Mouse (Mus musculus) WW6 (cell line): ENCODE results near the gene Fam53a.

Experiments
- DNase-seq: peaks from one replicate; pipeline ENCODE4 v3.0.0-alpha.2; 2013; ENCODE audit warnings: low read depth, low spot score

Fam53a gene

GRCm38 (mm10) chr5:33629301-33629987 is at the start of gene Fam53a, which contains the start of gene Gm9903:
Fam53a (minus strand) TSS chr5:33629635.
Gm9903 (plus strand) TSS chr5:33629925.
- DNase-seq = peak; percentile 87

DNA sequence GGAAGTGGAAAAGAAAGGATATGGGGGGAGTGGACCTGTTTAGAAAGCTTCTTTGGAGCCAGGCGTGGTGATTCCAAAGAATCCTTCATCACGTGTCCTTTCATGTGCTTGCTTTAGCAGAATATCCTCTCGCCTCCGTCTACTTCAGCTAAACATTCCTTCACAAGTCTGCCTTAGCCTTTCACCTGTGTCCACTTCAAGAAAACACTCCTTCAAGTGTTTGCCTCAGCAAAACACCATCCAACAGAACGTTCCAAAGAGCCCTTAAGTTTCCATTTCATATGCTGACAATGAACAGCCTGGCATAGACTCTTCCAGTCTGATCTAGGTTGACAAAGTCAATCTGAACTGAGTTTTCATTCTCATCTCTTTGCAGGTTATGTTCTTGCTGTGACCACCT is 48.8 kb upstream of the Fam53a start:
- no peak for DNase-seq

DNA sequence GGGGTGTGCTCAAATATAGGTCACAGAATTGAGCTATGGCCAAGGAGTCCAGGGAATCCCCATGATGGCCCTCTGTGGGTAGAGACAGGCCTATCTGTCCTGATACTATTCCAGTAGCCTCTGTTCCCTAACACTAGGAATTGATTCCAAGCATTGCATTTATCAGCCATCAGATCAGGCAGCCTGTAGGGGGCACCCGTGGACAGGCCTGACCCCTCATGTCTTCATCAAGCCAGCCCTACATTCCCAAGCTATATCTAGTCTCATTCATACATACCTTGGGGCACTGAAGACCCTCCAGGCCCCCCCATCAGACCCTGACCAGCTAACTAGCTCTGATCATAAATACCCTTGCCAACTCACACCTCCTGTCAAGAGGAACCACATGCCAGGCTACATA is 46.5 kb upstream of the Fam53a start:
- no peak for DNase-seq

- DNase-seq = no peak
Observed at GRCm38 (mm10) chr5:33674439-33674838, 45.0 kb upstream of the Fam53a start.

DNA sequence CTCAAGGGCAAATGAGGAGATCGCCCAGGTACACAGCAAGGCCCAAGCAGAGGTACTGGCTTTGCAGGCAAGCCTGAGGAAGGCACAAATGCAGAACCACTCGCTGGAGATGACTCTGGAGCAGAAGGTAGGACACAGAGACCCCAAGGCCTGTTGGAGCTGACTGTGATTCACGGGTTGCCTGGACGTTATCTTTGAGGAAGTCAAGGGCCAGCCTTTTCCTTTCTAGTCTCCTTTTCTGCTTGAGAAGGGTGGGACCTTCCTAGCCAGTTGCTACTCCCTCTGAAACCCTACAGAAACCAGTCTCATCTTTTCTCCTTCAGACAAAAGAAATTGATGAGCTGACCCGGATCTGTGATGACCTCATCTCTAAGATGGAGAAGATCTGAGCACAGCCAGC is 42.2 kb upstream of the Fam53a start:
- no peak for DNase-seq

DNA sequence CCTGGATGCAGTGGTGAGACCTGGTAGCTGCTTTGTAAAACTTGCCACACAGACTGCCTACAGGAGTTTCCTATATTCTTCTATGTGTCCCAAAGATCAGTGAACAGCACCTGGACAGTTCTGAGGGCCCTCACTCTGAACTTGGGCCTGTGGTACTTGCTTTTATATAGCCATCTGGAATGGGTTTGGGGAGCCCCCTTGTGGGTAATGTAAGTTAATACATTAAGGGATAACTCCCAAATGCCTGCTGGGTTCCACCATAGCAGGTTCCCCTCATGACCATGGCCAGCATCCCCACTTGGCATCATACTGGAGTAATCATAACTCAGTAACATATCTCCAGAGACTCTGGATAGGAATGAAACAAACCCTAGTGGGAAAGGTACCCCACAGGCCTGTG is 38.8 kb upstream of the Fam53a start:
- DNase-seq = no peak

DNA sequence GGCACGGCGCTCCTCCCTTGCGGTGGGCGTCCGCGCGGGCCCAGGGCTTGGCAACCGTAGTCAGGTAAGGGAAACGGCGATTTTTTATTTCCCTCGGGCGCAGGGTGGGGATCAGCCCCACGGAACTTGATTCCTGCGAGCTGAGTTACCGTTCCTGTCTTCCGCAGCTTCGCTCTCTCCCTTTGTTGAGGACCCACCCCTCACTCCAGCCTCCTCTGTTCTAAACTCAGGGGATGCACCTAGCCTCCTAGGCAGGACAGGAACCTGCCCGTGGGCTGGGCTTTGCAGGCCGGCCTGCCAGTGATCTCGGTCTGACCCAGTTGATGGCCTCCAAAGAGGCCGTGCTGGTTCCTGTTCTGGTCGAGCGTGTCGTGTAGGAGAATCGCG is 29.2 kb upstream of the Fam53a start:
- DNase-seq = no peak

DNA sequence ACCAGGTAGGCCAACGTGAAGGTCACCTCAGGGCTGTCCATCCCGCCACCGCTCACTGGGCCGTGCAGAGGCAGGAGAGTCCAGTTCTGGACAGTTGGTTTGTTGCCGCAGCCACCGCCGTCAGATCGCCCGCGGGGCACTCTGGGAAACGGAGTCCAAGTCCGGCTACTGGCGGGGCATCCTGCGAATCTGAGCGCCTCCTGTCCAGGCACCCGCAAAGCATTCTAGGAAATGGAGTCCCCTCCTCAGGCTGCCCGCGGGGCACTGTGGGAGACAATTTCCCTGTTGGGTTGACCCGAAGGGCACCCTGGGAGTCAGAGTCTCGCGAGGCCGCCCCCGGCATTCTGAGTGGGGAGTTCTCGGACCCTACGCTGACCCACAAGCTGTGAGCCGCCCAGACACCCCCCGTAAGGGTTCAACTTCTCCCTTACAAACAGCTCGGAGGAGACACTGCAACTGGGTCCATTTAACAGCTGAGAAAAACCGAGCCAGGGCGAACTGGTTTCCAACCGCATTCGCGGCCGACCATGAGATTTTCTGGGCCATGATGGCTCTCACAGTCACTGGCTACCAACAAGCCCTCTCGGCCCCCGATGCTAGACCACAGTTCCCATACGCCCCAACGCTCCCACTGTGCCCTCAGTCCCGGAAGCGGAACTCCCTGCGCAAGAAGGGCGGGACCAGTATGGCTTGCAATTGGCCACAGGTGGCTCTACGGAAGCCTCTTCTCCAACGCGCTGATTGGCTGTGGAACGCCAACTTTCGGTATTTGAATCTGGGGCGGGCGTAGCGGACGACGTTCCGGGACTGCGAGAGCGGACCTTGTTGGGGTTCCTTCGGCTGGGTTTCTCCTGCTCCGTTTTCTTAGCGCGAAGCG is 28.6 kb upstream of the Fam53a start, which contains the start of the genes Tacc3 and Tmem129:
Gene Tacc3, plus strand, starts transcription at position 342 of the 877 bp plus-strand sequence.
Gene Tmem129, minus strand, starts transcription at position 630 of the 877 bp plus-strand sequence.
- peak; percentile 92 for DNase-seq

DNA sequence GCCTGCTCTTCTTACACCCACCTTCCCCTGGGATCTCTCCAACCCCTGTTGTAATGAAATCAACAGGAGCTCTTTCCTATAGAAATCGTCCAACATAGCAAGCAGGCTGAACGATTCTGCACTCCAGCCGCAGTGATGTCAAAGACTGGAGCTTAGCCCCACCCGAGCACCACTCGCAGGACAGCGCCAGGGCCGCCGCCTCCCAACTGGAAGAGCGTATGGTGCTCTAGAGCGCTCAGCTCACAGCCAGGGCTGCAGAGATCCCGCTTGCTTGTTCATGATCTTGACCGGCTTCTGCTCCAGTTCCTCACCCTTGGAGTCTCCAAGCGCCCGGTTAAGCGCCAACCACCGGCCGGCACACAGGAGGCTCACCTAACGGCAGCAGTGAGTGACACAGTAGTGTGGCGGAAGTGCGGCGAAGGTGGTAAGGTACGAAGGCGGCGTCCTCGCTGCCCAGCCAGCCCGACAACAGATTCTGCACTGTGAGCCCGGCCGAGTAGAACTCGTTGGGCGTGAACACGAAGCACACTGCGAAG is 27.9 kb upstream of the Fam53a start:
- DNase-seq = no peak

GRCm38 (mm10) chr5:33656739-33657138 is 27.3 kb upstream of the Fam53a start:
- no peak for DNase-seq

DNA sequence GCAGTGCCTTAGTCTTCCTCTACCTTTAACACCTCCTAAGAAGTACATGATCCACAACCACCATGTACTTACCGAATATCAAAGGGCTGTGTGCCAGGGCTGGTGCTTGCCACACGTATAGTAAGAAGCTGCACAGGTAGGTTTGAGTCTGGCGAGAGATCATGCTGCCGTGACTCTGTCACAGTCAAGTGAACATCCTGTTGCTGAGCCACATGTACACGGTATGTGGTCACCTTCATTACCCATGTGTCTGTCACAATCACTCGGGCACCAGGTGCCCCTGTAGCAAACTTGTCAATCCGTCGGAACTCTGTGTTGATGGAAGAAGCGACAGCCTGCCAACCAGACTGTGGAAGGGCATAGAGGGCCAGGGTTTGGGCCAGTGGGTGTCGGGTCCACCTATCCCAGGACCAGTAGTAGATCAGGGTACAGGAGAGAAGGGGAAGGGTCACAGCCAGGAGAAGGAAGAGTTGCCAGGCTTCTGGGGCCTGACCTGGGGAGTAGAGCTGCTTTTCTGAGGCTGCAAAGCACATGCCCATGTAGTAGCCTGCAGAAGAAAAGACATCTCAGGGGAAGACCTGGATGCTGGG is 25.9 kb upstream of the Fam53a start:
- DNase-seq = no peak

- DNase-seq = no peak
Observed at GRCm38 (mm10) chr5:33654424-33654823, 25.0 kb upstream of the Fam53a start.

GRCm38 (mm10) chr5:33652783-33653173 is 23.3 kb upstream of the Fam53a start:
- no peak for DNase-seq

DNA sequence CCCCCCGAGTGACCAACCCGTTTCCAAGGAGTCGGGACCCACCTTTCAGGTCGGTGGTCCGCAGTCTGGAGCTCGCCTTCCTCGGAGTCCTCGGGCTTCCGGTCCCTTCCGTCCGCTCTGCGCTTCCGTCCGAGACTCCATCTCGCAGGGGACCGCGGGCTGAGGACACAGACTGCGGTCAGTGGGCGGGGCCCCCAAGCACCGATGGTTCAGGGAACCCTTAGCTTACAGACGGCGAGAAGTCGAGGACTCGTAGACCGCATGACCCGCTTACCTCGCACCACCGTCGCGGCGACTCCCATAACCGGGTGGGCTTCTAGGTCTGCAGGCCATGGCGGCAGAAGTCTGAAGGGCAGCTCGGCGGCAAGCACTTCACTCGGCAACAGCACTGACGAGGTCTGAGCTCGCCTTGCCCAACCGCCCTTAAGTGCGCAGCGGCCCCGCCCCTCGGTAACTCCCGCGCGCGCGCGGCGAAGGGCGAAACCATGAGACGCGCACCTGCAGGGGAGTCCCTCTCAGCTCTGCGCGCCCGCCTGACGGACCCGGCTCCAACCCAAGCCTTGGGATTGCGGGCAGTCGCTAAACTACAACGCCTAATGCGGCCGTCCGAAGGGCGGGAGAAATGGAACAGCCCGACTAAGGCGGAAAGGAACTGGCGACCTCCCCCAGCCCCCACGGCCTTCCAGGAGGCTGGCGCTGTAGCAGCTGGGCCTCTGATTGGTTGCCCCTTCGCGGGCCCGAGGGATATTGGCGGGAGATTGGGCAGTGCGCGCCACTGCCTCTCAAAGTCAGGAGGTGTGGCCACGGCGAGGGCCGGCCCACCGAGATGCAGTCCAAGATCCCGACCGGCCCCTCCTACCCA is 22.7 kb upstream of the Fam53a start, which contains the start of gene Slbp:
Gene Slbp, minus strand, starts transcription at position 654 of the 862 bp plus-strand sequence.
- DNase-seq = peak; percentile 89

GRCm38 (mm10) chr5:33651541-33651920 is 22.1 kb upstream of the Fam53a start:
- DNase-seq = no peak

DNA sequence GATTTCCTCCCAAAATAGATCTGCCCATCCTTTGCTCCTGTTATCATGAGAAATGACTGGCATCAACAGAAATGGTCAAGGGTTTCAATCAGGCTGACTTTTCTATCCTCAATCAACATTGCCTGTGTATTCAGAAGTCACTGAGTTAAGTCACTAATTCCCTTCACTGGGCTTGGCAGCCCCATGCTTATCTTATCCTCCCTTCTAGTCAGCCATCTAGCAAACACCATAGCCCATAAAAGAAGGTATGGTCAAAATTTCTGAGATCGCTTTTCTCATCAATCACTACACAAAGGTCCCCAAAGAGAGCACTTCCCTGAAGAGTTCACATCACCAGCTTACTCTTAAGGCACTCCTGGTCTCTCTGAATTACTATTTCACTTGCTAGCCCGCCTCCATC is 21.6 kb upstream of the Fam53a start:
- no peak for DNase-seq

GRCm38 (mm10) chr5:33640652-33641051 is 11.2 kb upstream of the Fam53a start:
- peak; percentile 24 for DNase-seq

- no peak for DNase-seq
Observed at GRCm38 (mm10) chr5:33638826-33639225, 9.4 kb upstream of the Fam53a start.

GRCm38 (mm10) chr5:33637606-33638350 is 8.3 kb upstream of the Fam53a start:
- DNase-seq = no peak

- no peak for DNase-seq
Observed at GRCm38 (mm10) chr5:33635361-33635760, 5.9 kb upstream of the Fam53a start.
